Mouse (Mus musculus): ENCODE data around the gene Ugt1a6a.

DNA sequence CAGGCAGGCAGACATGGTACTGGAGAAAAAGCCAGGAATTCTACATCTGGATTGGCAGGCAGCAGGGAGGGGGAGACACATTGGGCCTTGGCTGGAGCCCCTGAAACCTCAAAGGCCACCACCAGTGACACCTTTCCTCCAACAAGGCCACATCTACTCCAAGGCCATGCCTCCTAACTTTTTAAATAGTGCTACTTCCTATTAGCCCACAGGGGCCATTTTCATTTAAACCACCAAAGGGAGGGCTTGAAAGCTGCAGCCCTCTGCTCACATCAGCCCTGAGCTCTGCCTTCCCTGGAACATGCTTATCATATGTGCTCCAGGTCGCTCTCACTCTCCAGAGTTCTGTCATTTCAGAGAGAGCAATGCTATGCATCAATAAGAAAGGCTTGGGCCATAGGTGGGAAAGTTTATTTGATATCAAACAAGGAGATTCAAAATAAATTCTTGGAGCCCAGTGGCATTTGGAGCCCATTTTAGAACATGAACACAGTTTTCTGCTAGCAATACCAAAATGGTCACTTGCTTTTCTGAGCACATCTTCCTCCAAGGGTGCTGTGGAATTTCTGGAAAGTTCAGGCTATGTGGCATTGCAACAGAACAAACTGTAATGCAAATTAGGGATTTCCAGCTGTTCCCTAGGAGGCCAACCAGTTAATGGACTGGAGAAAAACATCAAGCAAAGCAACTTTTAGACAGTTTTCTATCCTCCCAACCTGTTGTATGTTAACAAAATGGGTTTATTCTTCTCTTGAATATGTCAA is 29.8 kb upstream of the Ugt1a6a start:
- TF ChIP-seq JUND (IDR thresholded peaks at IDR 0.05; ENCODE audit: low read depth, low read length) (no peak), USF1 (IDR thresholded peaks at IDR 0.05; ENCODE audit: low read depth, low read length) (no peak), ZMIZ1 (IDR thresholded peaks at IDR 0.05; ENCODE audit: low read depth, low read length) (no peak), EP300 (IDR thresholded peaks at IDR 0.05; ENCODE audit: low read depth in 1 of 2, low read length in 2 of 2) (no peak)
